Mouse (Mus musculus): ENCODE measurements at regions not wholly inside any gene's neighbourhood (a gene's known extent, or its start where the extent isn't known, plus 50 kb on each side); places are given as distances from the start of the nearest gene placed in this dataset.
"Not testable (repeated sequence)": the region's sequence is repeated elsewhere in the genome, so short reads cannot be mapped to it uniquely, and the experiment has no call there.

DNA sequence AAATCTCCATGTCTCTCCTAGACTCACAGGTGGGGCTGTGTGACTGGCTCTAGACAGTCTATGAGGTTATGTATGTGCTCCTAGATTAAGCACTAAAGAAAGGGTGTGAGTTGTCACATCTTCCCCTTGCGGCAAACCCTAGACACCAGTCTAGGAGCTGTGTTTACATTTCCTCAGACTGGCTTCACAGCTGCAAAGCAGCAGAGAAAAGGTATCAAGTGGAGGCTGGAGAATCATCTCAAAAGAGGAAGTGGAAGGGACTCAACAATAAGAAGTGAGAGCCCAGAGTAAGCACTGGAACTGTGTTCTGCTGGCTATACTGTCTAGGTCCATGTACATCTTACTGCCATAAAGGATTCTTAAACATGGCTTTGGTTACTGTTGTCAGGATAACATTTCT, 68.1 kb upstream of the Cdk6 start:
- not testable (repeated sequence) for TF ChIP-seq CTCF (IDR thresholded peaks at IDR 0.05; ENCODE audit: low read depth, low read length); GATA1 (IDR thresholded peaks at IDR 0.05; ENCODE audit: borderline replicate concordance, low read length); TAL1 (conservative IDR thresholded peaks at IDR 0.05; ENCODE audit: low read depth, low read length); POLR2AphosphoS5 (IDR thresholded peaks at IDR 0.05; ENCODE audit: insufficient replicate concordance, low read depth, low read length)
